Mouse (Mus musculus): ENCODE measurements around the gene Fignl1. TPM values are rescaled to one million over a fixed set of nuclear protein-coding genes. Genes with fewer than 3 reads are reported as not detected.
A peak's percentile ranks its signal among the peaks of the same experiment; 100 is the strongest.

The Fignl1 gene
- polyA plus RNA-seq, 1 experiment from 2014 or later = 107 TPM

DNA sequence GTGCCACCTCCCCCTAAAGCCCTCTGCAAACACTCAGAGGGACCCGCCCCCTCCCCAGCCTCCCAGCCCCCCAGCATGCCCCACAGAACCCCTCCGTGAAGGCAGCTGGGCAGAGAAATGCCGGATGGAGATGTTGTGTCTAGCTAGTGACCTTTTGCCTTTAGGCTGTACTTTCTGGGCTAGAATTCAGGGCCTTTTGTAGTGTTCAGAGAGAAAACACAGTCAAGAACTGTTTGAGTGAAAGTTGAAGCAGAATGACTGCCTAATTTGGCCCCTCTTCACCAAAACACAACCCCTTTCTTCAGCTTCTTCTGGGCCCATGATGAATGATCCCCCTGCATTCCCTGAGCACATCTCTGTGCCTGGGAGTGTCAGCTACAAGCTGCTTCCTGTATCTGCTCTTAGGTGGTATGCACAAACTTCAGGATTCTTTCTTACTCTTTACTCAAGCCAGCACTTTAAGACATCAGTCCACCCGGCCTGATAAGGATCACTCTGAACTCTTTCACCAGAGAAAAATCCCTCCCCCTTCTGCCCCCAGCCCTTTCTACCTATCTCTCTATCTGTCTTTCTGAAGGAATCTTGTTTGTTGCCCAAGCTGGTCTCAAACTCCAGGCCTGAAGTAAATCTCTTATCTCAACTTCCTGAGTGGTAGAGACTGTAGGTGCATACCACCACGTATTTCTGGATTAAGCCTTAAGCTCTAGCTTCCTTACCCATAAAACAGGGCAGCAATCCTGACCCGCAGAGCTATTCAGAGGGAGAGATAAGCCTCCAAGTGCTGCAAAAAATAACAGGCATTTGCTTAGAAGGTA is 23.4 kb upstream of the Fignl1 start:
- DNase-seq (no peak), ATAC-seq (ENCODE audit: low read depth) (no peak)
- WGBS (ENCODE audit: insufficient replicate concordance) = 16% methylated on average over 6 of the region's 6 CpGs
- Histone ChIP-seq H3K4me1 (replicated peaks) (peaks cover 80% of the 10 kb centered on the region), H3K27ac (peak overlapping the region; percentile 70), H3K4me3 (replicated peaks) (no peak overlapping the region), H3K9ac (0 out of 2 replicates have a peak overlapping the region, but pooled peaks have one; percentile 26), H3K9me3 (replicated peaks) (no peaks in the 10 kb centered on the region), H3K36me3 (no peaks in the 10 kb centered on the region), H3K27me3 (peaks cover 37% of the 10 kb centered on the region), H3K4me2 (no peak overlapping the region)

GRCm38 (mm10) chr11:11831526-11831925 is 22.8 kb upstream of the Fignl1 start:
- Histone ChIP-seq H3K9ac (0 out of 2 replicates have a peak overlapping the region, but pooled peaks have one; percentile 26), H3K27ac (peak overlapping the region; percentile 70), H3K27me3 (peaks cover 40% of the 10 kb centered on the region), H3K4me1 (replicated peaks) (peaks cover 74% of the 10 kb centered on the region), H3K36me3 (no peaks in the 10 kb centered on the region), H3K9me3 (replicated peaks) (no peaks in the 10 kb centered on the region), H3K4me2 (no peak overlapping the region), H3K4me3 (replicated peaks) (no peak overlapping the region)
- WGBS (ENCODE audit: insufficient replicate concordance) = 61% methylated on average over 6 of the region's 6 CpGs
- ATAC-seq (ENCODE audit: low read depth) (no peak), DNase-seq (no peak)

DNA sequence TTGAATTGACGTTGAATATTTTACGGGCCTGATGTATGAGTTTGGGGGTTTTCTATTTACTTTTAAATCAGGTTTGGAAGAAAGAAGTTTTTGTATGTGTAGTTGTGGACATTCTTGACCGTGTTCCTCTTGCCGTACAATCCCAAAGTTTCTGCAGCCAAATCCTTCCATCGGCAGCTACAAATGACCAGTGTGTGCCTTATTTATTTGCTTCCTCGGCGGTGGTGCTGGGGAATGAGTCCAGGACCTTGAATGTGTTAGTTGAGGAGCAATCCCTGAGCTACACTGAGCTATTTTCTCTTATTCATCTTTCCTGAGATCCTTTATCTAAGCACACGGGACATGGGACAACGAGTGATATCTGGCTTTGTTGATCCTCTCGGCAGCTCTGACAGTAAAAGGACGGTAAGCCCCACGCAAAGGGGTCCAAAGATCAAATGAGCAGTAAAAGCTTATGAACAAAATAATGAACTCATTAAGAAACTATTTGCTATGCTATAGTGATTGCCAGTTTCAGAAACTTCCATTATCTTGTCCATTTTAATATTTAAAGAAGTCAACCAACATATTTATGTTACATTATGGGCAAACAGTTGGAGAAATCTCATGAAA is 22.2 kb upstream of the Fignl1 start:
- no peaks in the 10 kb centered on the region for H3K9me3 ChIP-seq (replicated peaks)
- H3K4me3 ChIP-seq (replicated peaks) = no peak overlapping the region
- WGBS (ENCODE audit: insufficient replicate concordance) = 61% methylated on average over 12 of the region's 12 CpGs
- no peak for DNase-seq
- ATAC-seq (ENCODE audit: low read depth) = no peak
- H3K36me3 ChIP-seq = no peaks in the 10 kb centered on the region
- no peak overlapping the region for H3K4me2 ChIP-seq
- H3K9ac ChIP-seq = no peak overlapping the region
- peak overlapping the region; percentile 34 for H3K27ac ChIP-seq
- peaks cover 68% of the 10 kb centered on the region for H3K4me1 ChIP-seq (replicated peaks)
- H3K27me3 ChIP-seq = peaks cover 40% of the 10 kb centered on the region

- peak overlapping the region; percentile 32; the same call in 1 of the 2 replicates for H3K27ac ChIP-seq
- 46% methylated on average over 11 of the region's 11 CpGs for WGBS (ENCODE audit: insufficient replicate concordance)
- DNase-seq (no peak), ATAC-seq (ENCODE audit: low read depth) (no peak)
- H3K4me1 ChIP-seq (replicated peaks) = peaks cover 66% of the 10 kb centered on the region
- H3K4me3 ChIP-seq (replicated peaks) = no peak overlapping the region
- H3K36me3 ChIP-seq = no peaks in the 10 kb centered on the region
- H3K27me3 ChIP-seq = peaks cover 45% of the 10 kb centered on the region
- H3K9ac ChIP-seq = 0 out of 2 replicates have a peak overlapping the region, but pooled peaks have one; percentile 22
- H3K4me2 ChIP-seq = no peak overlapping the region
- H3K9me3 ChIP-seq (replicated peaks) = no peaks in the 10 kb centered on the region
Measured at GRCm38 (mm10) chr11:11829161-11830000, 20.6 kb upstream of the Fignl1 start.

GRCm38 (mm10) chr11:11828761-11829160 is 20.0 kb upstream of the Fignl1 start:
- no peak for ATAC-seq (ENCODE audit: low read depth)
- Histone ChIP-seq H3K27ac (peak overlapping the region; percentile 27; the same call in 1 of the 2 replicates), H3K9ac (0 out of 2 replicates have a peak overlapping the region, but pooled peaks have one; percentile 22)

GRCm38 (mm10) chr11:11828251-11828650 is 19.5 kb upstream of the Fignl1 start:
- DNase-seq (no peak), ATAC-seq (ENCODE audit: low read depth) (no peak)
- Histone ChIP-seq H3K36me3 (no peaks in the 10 kb centered on the region), H3K9ac (0 out of 2 replicates have a peak overlapping the region, but pooled peaks have one; percentile 22), H3K4me2 (no peak overlapping the region), H3K27ac (peak overlapping the region; percentile 27), H3K4me1 (replicated peaks) (peaks cover 66% of the 10 kb centered on the region), H3K9me3 (replicated peaks) (no peaks in the 10 kb centered on the region), H3K4me3 (replicated peaks) (no peak overlapping the region), H3K27me3 (peaks cover 45% of the 10 kb centered on the region)
- 31% methylated on average over 5 of the region's 5 CpGs for WGBS (ENCODE audit: insufficient replicate concordance)

More at GRCm38 (mm10) chr11:11828761-11829160, 20.0 kb upstream of the Fignl1 start:
- 29% methylated on average over 6 of the region's 6 CpGs for WGBS (ENCODE audit: insufficient replicate concordance)
- peaks cover 66% of the 10 kb centered on the region for H3K4me1 ChIP-seq (replicated peaks)
- no peaks in the 10 kb centered on the region for H3K9me3 ChIP-seq (replicated peaks)
- peaks cover 45% of the 10 kb centered on the region for H3K27me3 ChIP-seq
- DNase-seq = no peak
- H3K4me2 ChIP-seq = no peak overlapping the region
- H3K36me3 ChIP-seq = no peaks in the 10 kb centered on the region
- no peak overlapping the region for H3K4me3 ChIP-seq (replicated peaks)

GRCm38 (mm10) chr11:11826475-11826874 is 17.7 kb upstream of the Fignl1 start:
- DNase-seq (no peak), ATAC-seq (ENCODE audit: low read depth) (no peak)
- no peaks in the 10 kb centered on the region for H3K9me3 ChIP-seq (replicated peaks)
- no peak overlapping the region for H3K9ac ChIP-seq
- H3K4me2 ChIP-seq = no peak overlapping the region
- peaks cover 66% of the 10 kb centered on the region for H3K4me1 ChIP-seq (replicated peaks)
- H3K36me3 ChIP-seq = no peaks in the 10 kb centered on the region
- H3K27me3 ChIP-seq = peaks cover 43% of the 10 kb centered on the region
- no peak overlapping the region for H3K27ac ChIP-seq
- H3K4me3 ChIP-seq (replicated peaks) = no peak overlapping the region

- ATAC-seq (ENCODE audit: low read depth) (no peak), DNase-seq (no peak)
- H3K27me3 ChIP-seq = peaks cover 38% of the 10 kb centered on the region
- 67% methylated on average over 6 of the region's 6 CpGs for WGBS (ENCODE audit: insufficient replicate concordance)
- no peak overlapping the region for H3K9ac ChIP-seq
- no peak overlapping the region for H3K4me2 ChIP-seq
- no peaks in the 10 kb centered on the region for H3K9me3 ChIP-seq (replicated peaks)
- peaks cover 70% of the 10 kb centered on the region for H3K4me1 ChIP-seq (replicated peaks)
- no peak overlapping the region for H3K27ac ChIP-seq
- no peak overlapping the region for H3K4me3 ChIP-seq (replicated peaks)
- no peaks in the 10 kb centered on the region for H3K36me3 ChIP-seq
Measured at GRCm38 (mm10) chr11:11825670-11826069, 16.9 kb upstream of the Fignl1 start.

- Histone ChIP-seq H3K27ac (peak overlapping the region; percentile 88), H3K9me3 (replicated peaks) (no peaks in the 10 kb centered on the region), H3K4me1 (replicated peaks) (peaks cover 75% of the 10 kb centered on the region), H3K36me3 (no peaks in the 10 kb centered on the region), H3K9ac (peak overlapping the region; percentile 18; the same call in 1 of the 2 replicates), H3K4me2 (no peak overlapping the region), H3K4me3 (replicated peaks) (no peak overlapping the region), H3K27me3 (peaks cover 34% of the 10 kb centered on the region)
- DNase-seq = no peak
- 65% methylated on average over 3 of the region's 3 CpGs for WGBS (ENCODE audit: insufficient replicate concordance)
- no peak for ATAC-seq (ENCODE audit: low read depth)
Measured at GRCm38 (mm10) chr11:11824970-11825635, 16.3 kb upstream of the Fignl1 start.

- Histone ChIP-seq H3K27me3 (peaks cover 26% of the 10 kb centered on the region), H3K9ac (peak overlapping the region; percentile 49; the same call in 1 of the 2 replicates), H3K4me1 (replicated peaks) (peaks cover 70% of the 10 kb centered on the region), H3K36me3 (no peaks in the 10 kb centered on the region), H3K27ac (peak overlapping the region; percentile 88), H3K9me3 (replicated peaks) (no peaks in the 10 kb centered on the region), H3K4me3 (replicated peaks) (no peak overlapping the region), H3K4me2 (0 out of 2 replicates have a peak overlapping the region, but pooled peaks have one; percentile 13)
- DNase-seq (no peak), ATAC-seq (ENCODE audit: low read depth) (peak; percentile 51)
- 34% methylated on average over 12 of the region's 12 CpGs for WGBS (ENCODE audit: insufficient replicate concordance)
Measured at GRCm38 (mm10) chr11:11823980-11824911, 15.5 kb upstream of the Fignl1 start.
